Mouse (Mus musculus) neural tube, embryonic 10.5 days (tissue): ENCODE results near the gene Pla2g4c.

Experiments used
- DNase-seq: peaks from one replicate; pipeline ENCODE4 v3.0.0-alpha.2; 2017; ENCODE audit warnings: low spot score; ENCODE audit errors: extremely low spot score

Pla2g4c gene

DNA sequence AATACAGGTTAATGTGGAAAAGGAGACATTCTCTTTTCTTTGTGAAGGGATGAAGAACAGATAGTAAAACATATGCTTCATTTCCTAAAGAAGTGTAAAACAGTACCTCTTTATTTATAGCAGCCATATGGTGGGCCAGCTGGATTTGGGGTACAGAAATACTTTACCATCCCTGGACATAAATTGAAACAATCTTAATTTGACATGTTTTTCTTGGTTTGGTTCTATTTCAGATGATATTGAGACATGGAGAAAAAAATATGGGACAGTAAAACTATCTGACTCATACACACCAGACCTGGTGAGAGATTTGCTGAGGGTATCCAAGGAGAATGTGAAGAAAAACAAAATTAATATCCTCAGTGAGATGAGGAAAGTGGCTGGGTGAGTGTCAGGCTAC lies 31.5 kb downstream of the Pla2g4c start:
- no peak for DNase-seq

DNA sequence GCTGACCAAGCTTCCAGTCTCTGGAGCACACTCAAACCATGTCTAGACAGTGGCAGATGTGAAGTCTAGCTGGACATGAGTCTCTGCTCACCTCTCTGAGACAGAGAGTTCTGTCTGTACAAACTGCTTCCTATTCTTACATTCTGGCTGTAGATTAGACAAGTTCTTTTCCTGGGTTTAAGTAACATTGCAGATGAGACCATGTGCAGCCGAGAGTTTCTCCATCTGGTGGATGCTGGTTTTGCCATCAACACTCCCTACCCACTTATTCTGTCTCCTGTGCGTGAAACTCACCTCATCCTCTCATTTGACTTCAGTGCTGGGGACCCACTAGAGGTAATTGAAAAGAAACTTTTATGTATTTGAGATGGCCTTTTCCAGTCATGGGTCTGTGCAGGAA lies 56.1 kb downstream of the Pla2g4c start:
- no peak for DNase-seq

DNA sequence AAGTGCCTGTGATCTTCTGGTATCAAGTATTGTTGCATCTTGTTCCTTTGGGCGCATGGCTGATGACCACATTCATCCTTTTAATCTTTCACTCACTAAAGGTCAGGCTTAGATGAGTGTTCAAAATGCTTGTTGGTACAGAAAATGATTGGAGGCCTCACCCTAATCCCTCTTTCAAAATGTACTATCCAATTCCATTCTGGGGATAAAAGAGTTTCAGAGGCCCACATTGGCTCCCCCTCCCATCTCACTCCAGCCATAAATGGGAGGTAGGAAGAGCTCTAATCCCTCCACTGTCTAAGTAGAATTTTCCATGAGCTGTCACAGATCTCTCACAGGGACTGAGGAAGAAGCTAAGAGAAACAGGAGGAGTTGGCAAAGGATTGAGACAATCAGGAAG lies 73.4 kb downstream of the Pla2g4c start, which contains the start of gene Cabp5:
Cabp5 (plus strand) TSS at position 301 of the 400 bp plus-strand sequence.
- no peak for DNase-seq
